In the genomic region with DNA sequence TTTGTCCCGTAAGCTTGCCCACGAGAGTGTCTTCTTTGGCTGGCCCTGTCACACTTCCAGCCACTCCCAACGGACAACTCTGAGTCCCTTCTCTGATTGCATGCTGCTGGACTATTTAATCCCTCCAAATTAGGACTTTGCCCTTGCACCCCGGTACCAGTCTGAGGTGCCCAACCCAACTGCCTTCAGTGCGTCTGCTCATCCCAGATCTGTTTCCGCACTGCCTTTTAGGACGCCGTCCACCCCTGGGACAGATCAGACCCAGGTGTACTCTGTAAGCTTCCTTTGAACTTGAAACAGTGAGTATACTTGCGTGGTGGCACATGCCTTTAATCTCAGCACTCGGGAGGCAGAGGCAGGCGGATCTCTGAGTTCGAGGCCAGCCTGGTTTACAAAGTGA, we compare ENCODE assay signal across 8 mouse cellular contexts. TPM values are rescaled to one million over a fixed set of nuclear protein-coding genes. Genes with fewer than 3 reads are reported as not detected.
DNase-seq lines count a peak whose midpoint lies in the region; ATAC-seq lines count a peak whose summit lies in the region.

No protein-coding gene starts in this region.

- no peak overlapping the region for H3K4me3 ChIP-seq in heart, embryonic 14.5 days (ENCODE audit: control insufficient read depth in 1 of 2, insufficient read depth in 1 of 2, low read depth in 1 of 2, low read length in 2 of 2)
- H3K4me3 ChIP-seq in embryonic facial prominence, embryonic 10.5 days: peak overlapping the region; percentile 98
- peak overlapping the region; percentile 93 for H3K4me3 ChIP-seq in hindbrain, embryonic 12.5 days
- H3K4me3 ChIP-seq in midbrain, embryonic 12.5 days: peak overlapping the region; percentile 98

- H3K27ac ChIP-seq in heart, embryonic 14.5 days (replicated peaks in 1 of 2; ENCODE audit: control insufficient read depth in 1 of 2, insufficient read depth in 1 of 2, low read depth in 2 of 2, low read length in 2 of 2): no peak overlapping the region
- 0 out of 2 replicates have a peak overlapping the region, but pooled peaks have one; percentile 2 for H3K27ac ChIP-seq in embryonic facial prominence, embryonic 10.5 days (replicated peaks)
- peak overlapping the region; percentile 91; the same call in 1 of the 2 replicates for H3K27ac ChIP-seq in hindbrain, embryonic 12.5 days
- no peak overlapping the region for H3K27ac ChIP-seq in midbrain, embryonic 12.5 days (replicated peaks)

- H3K4me1 ChIP-seq in heart, embryonic 14.5 days (ENCODE audit: control insufficient read depth in 2 of 2, insufficient read depth in 2 of 2, low read length in 2 of 2): peaks cover 5 to 24% of the 10 kb centered on the region in 2 experiments
- H3K4me1 ChIP-seq in embryonic facial prominence, embryonic 10.5 days: peaks cover 37% of the 10 kb centered on the region
- H3K4me1 ChIP-seq in hindbrain, embryonic 12.5 days: peaks cover 27% of the 10 kb centered on the region
- H3K4me1 ChIP-seq in midbrain, embryonic 12.5 days: peaks cover 29% of the 10 kb centered on the region

- no peak for DNase-seq in heart, postnatal 4 days
- no peak for DNase-seq in embryonic facial prominence, embryonic 10.5 days (ENCODE audit: low spot score)
- no peak for DNase-seq in urinary bladder, postnatal 10 days (ENCODE audit: low spot score)
- DNase-seq in cerebellum, adult 8-10 months: no peak
- no peak for DNase-seq in cerebellum, adult 18-20 months

- ATAC-seq in heart, embryonic 14.5 days (ENCODE audit: insufficient number of reproducible peaks, insufficient read depth, low FRiP score, low read depth): no peak
- ATAC-seq in hindbrain, embryonic 12.5 days (ENCODE audit: low FRiP score): no peak
- no peak for ATAC-seq in midbrain, embryonic 12.5 days (ENCODE audit: low FRiP score, low read depth)

- whole genome bisulfite sequencing in heart, embryonic 14.5 days: 74% methylated on average over 12 of the region's 12 CpGs
- WGBS in embryonic facial prominence, embryonic 10.5 days: 74% methylated on average over 12 of the region's 12 CpGs
- 74% methylated on average over 12 of the region's 12 CpGs for WGBS in hindbrain, embryonic 12.5 days
- 75% methylated on average over 12 of the region's 12 CpGs for WGBS in midbrain, embryonic 12.5 days

- H3K9ac ChIP-seq in heart, embryonic 14.5 days (ENCODE audit: low read length): peak overlapping the region; percentile 95
- no peak overlapping the region for H3K9ac ChIP-seq in hindbrain, embryonic 12.5 days
- peak overlapping the region; percentile 95 for H3K9ac ChIP-seq in midbrain, embryonic 12.5 days (replicated peaks)

- peak overlapping the region; percentile 62 for H3K4me2 ChIP-seq in heart, embryonic 14.5 days (ENCODE audit: low read length)
- peak overlapping the region; percentile 81 for H3K4me2 ChIP-seq in hindbrain, embryonic 12.5 days (replicated peaks)
- peak overlapping the region; percentile 87 for H3K4me2 ChIP-seq in midbrain, embryonic 12.5 days (replicated peaks)

- H3K36me3 ChIP-seq in heart, embryonic 14.5 days (ENCODE audit: control insufficient read depth, insufficient read depth, low read length): 0 out of 2 replicates have a peak, but pooled peaks cover 4% of the 10 kb centered on the region
- no peaks in the 10 kb centered on the region for H3K36me3 ChIP-seq in embryonic facial prominence, embryonic 10.5 days (replicated peaks)
- no peaks in the 10 kb centered on the region for H3K36me3 ChIP-seq in hindbrain, embryonic 12.5 days
- H3K36me3 ChIP-seq in midbrain, embryonic 12.5 days: no peaks in the 10 kb centered on the region

- H3K9me3 ChIP-seq in heart, embryonic 14.5 days (ENCODE audit: control insufficient read depth, low read length): no peaks in the 10 kb centered on the region
- no peaks in the 10 kb centered on the region for H3K9me3 ChIP-seq in embryonic facial prominence, embryonic 10.5 days
- no peaks in the 10 kb centered on the region for H3K9me3 ChIP-seq in hindbrain, embryonic 12.5 days (replicated peaks)
- no peaks in the 10 kb centered on the region for H3K9me3 ChIP-seq in midbrain, embryonic 12.5 days

- no peaks in the 10 kb centered on the region for H3K27me3 ChIP-seq in heart, embryonic 14.5 days (ENCODE audit: control insufficient read depth, insufficient read depth, low read length)
- no peaks in the 10 kb centered on the region for H3K27me3 ChIP-seq in embryonic facial prominence, embryonic 10.5 days (replicated peaks; ENCODE audit: low read depth, poor library complexity, severe bottlenecking)
- no peaks in the 10 kb centered on the region for H3K27me3 ChIP-seq in hindbrain, embryonic 12.5 days
- H3K27me3 ChIP-seq in midbrain, embryonic 12.5 days: peaks cover 21% of the 10 kb centered on the region

RNA-seq across cellular contexts. Expression of a gene that starts 1.3 kb away (rescaled TPM):
- 27.0 and 28.9 TPM in 2 replicates for polyA plus RNA-seq in heart, embryonic 14.5 days (2014; fragmentation: Nextera tagmentation; extraction: Ambion mirVana)
- 100 to 1,000 TPM; 112 to 116 TPM for total RNA-seq in heart, postnatal 4 days (2021)
- 32.6 and 32.7 TPM in 2 replicates for polyA plus RNA-seq in embryonic facial prominence, embryonic 10.5 days (2016; fragmentation: Nextera tagmentation; extraction: Ambion mirVana)
- polyA plus RNA-seq in hindbrain, embryonic 12.5 days (2016; fragmentation: Nextera tagmentation; extraction: Ambion mirVana): 43.2 and 44.8 TPM in 2 replicates
- 39.4 and 40.5 TPM in 2 replicates for polyA plus RNA-seq in midbrain, embryonic 12.5 days (2016; fragmentation: Nextera tagmentation; extraction: Ambion mirVana)

RNA-seq across cellular contexts. Expression of a gene that starts 27.8 kb away (rescaled TPM):
- 1.2 TPM in 1 of 2 replicates, not detected in the other for polyA plus RNA-seq in heart, embryonic 14.5 days (2014; fragmentation: Nextera tagmentation; extraction: Ambion mirVana)
- total RNA-seq in heart, postnatal 4 days (2021): not detected
- polyA plus RNA-seq in embryonic facial prominence, embryonic 10.5 days (2016; fragmentation: Nextera tagmentation; extraction: Ambion mirVana): not detected in 2 replicates
- polyA plus RNA-seq in hindbrain, embryonic 12.5 days (2016; fragmentation: Nextera tagmentation; extraction: Ambion mirVana): 0.45 and 0.74 TPM in 2 replicates
- 0.47 TPM in 1 of 2 replicates, not detected in the other for polyA plus RNA-seq in midbrain, embryonic 12.5 days (2016; fragmentation: Nextera tagmentation; extraction: Ambion mirVana)

RNA-seq across cellular contexts. Expression of a gene that starts 38.0 kb away (rescaled TPM):
- 8.1 and 9.4 TPM in 2 replicates for polyA plus RNA-seq in heart, embryonic 14.5 days (2014; fragmentation: Nextera tagmentation; extraction: Ambion mirVana)
- 1 to 10 TPM; 7.3 to 8.7 TPM for total RNA-seq in heart, postnatal 4 days (2021)
- 5.7 and 7.0 TPM in 2 replicates for polyA plus RNA-seq in embryonic facial prominence, embryonic 10.5 days (2016; fragmentation: Nextera tagmentation; extraction: Ambion mirVana)
- 4.9 and 5.1 TPM in 2 replicates for polyA plus RNA-seq in hindbrain, embryonic 12.5 days (2016; fragmentation: Nextera tagmentation; extraction: Ambion mirVana)
- 2.7 and 4.1 TPM in 2 replicates for polyA plus RNA-seq in midbrain, embryonic 12.5 days (2016; fragmentation: Nextera tagmentation; extraction: Ambion mirVana)

Comparison
In these comparisons a context has a peak if more than half of its experiments do, and no peak if none do; other contexts are left out.
1. H3K27ac ChIP-seq: peak in embryonic facial prominence, embryonic 10.5 days (single experiment) and hindbrain, embryonic 12.5 days (single experiment); none in heart, embryonic 14.5 days (0 of 2) and midbrain, embryonic 12.5 days (single experiment).
2. H3K4me3 ChIP-seq: peak in embryonic facial prominence, embryonic 10.5 days (single experiment), hindbrain, embryonic 12.5 days (single experiment) and midbrain, embryonic 12.5 days (single experiment); none in heart, embryonic 14.5 days (0 of 2).
3. Peak in every context shown above with its lines, with median percentiles within 50 percentile points of each other: H3K4me2 ChIP-seq.